Mouse (Mus musculus) midbrain, embryonic 14.5 days (tissue): ENCODE results near the gene Olfr1218. TPM values are rescaled to one million over a fixed set of nuclear protein-coding genes. Genes with fewer than 3 reads are reported as not detected.
"Not testable (repeated sequence)": the region's sequence is repeated elsewhere in the genome, so short reads cannot be mapped to it uniquely, and the experiment has no call there.

Source experiments
- ATAC-seq: fragments of 200-750 bp; cut with Nextera tagmentation; 2 replicates; pipeline ENCODE4 v1.8.0; 2017; ENCODE audit warnings: moderate number of reproducible peaks, moderate library complexity; ENCODE audit not compliant: low FRiP score, low TSS enrichment
- DNase-seq: peaks from one replicate; pipeline ENCODE4 v3.0.0-alpha.2; 2015
- H3K27ac ChIP-seq: fragments of 300-500 bp; sonication (generic); replicated peaks from 2 replicates; pipeline ENCODE4 v1.5.1; 2014; ENCODE audit warnings: mild to moderate bottlenecking, low read depth, low read length, moderate library complexity
- H3K27me3 ChIP-seq: fragments of 300-500 bp; sonication (generic); 2 replicates; pipeline ENCODE4 v1.6.1; 2014; ENCODE audit warnings: low read length, control low read depth, mixed read lengths; ENCODE audit not compliant: control insufficient read depth, insufficient read depth
- H3K36me3 ChIP-seq: fragments of 300-500 bp; sonication (generic); 2 replicates; pipeline ENCODE4 v1.6.1; 2014; ENCODE audit warnings: low read length, control low read depth; ENCODE audit not compliant: control insufficient read depth, insufficient read depth
- H3K4me1 ChIP-seq: fragments of 300-500 bp; sonication (generic); 2 replicates; pipeline ENCODE4 v1.6.1; 2014; ENCODE audit warnings: mild to moderate bottlenecking, antibody characterized with exemption, low read length, control low read depth; ENCODE audit not compliant: control insufficient read depth, insufficient read depth
- H3K4me2 ChIP-seq: fragments of 300-500 bp; sonication (generic); 2 replicates; pipeline ENCODE4 v1.6.1; 2014; ENCODE audit warnings: mild to moderate bottlenecking, low read length, moderate library complexity
- H3K4me3 ChIP-seq: fragments of 300-500 bp; sonication (generic); replicated peaks from 2 replicates; pipeline ENCODE4 v1.5.1; 2014; ENCODE audit warnings: low read depth, low read length
- H3K9ac ChIP-seq: fragments of 300-500 bp; sonication (generic); replicated peaks from 2 replicates; pipeline ENCODE4 v1.6.1; 2014; ENCODE audit warnings: mild to moderate bottlenecking, low read length, moderate library complexity
- H3K9me3 ChIP-seq: fragments of 300-500 bp; sonication (generic); 2 replicates; pipeline ENCODE4 v1.6.1; 2016; ENCODE audit warnings: low read length, control low read depth, mixed read lengths; ENCODE audit not compliant: control insufficient read depth
- WGBS: fragments of 180-500 bp; shearing (Covaris S2); extraction: QIAGEN DNeasy Blood & Tissue Kit; methylation state at CpG from one replicate; pipeline ENCODE4 v1.1.7; 2014; 5-methylcytosine and 5-hydroxymethylcytosine counted together
- polyA plus RNA-seq: library from polyadenylated mRNA; unstranded; fragments of >200 nt; fragmentation: Nextera tagmentation; extraction: Ambion mirVana; gene quantifications from 2 replicates; pipeline ENCODE4 v1.2.1, GENCODE M21; 2014

Gene Olfr1218
- not detected in 2 replicates for polyA plus RNA-seq

DNA sequence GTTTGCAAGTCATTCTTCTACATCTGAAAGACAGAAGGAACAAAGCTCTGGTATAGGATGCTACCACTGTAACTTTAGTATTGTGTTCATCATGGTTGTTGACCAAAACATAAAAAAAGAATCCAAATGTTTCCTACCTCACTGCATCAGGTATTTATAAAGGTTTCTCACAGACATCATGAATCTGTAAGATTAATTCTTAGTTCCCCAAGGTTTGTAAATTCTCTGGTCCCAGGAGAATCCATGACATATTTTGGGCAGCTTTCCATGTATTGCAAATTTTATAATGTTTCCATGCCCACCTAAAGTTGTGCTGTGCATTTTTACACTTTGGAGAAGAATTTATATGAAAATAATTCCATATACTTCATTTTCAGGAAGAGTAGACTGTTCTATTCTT is at the start of gene Olfr1218:
Olfr1218 (minus strand) TSS at position 101 of the 400 bp plus-strand sequence.
- no peaks in the 10 kb centered on the region for H3K4me1 ChIP-seq
- H3K4me3 ChIP-seq: no peak within 1 kb of the TSS
- DNase-seq (no peak), ATAC-seq (no peak)
- no peak within 1 kb of the TSS for H3K9ac ChIP-seq
- H3K9me3 ChIP-seq: no peaks in the 10 kb centered on the region
- H3K36me3 ChIP-seq: no peaks in the 10 kb centered on the region
- no peak within 1 kb of the TSS for H3K27ac ChIP-seq
- no peaks in the 10 kb centered on the region for H3K27me3 ChIP-seq
- H3K4me2 ChIP-seq: no peak within 1 kb of the TSS

DNA sequence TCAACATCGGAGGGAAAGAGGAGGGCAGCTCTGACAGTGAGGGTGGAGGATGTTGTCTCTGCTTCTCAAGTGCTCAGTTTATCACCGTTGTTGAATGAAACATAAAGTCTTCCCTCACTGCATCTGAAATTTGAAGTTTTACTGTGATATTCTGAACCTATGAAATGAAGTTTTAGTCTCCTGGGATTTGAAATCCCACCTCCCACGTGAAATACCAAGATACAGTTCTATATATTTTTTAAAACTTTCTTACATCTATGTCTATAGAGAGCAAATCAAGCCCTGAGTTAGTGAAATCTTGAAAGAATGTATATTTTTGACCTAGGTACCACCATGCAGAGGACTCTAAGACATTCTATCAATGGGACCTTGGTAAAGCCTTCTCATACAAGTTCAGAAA is 45.7 kb upstream of the Olfr1218 start, which contains the start of gene Olfr1220:
Olfr1220 (minus strand) TSS at position 101 of the 400 bp plus-strand sequence.
- no peaks in the 10 kb centered on the region for H3K27me3 ChIP-seq
- H3K4me3 ChIP-seq: no peak within 1 kb of the TSS
- H3K4me2 ChIP-seq: no peak within 1 kb of the TSS
- H3K27ac ChIP-seq: no peak within 1 kb of the TSS
- 78% methylated on average over 3 of the region's 3 CpGs for WGBS
- no peaks in the 10 kb centered on the region for H3K9me3 ChIP-seq
- DNase-seq (no peak), ATAC-seq (no peak)
- H3K9ac ChIP-seq: no peak within 1 kb of the TSS
- no peaks in the 10 kb centered on the region for H3K36me3 ChIP-seq
- H3K4me1 ChIP-seq: no peaks in the 10 kb centered on the region

DNA sequence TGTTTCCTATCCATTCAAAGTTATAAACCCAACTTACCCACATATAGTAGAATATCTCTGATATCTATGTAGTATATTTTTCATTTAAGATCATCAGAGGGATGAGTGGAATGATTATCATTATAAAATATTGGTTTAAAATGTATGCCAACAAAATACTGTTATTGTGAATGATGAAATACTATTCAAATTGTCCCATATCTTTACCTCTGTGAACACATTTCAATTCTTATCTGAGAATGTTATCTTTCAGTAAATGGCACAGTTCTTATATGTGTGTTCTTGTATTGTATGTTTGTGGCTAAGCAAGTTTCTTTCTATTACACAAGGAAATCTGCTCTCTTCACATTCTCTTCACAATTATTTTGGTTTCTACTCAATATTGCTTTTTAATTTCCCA is 44.7 kb upstream of the Olfr1218 start:
- H3K27ac ChIP-seq: no peak overlapping the region
- no peak overlapping the region for H3K4me2 ChIP-seq
- ATAC-seq (no peak), DNase-seq (no peak)
- no peak overlapping the region for H3K4me3 ChIP-seq
- no peaks in the 10 kb centered on the region for H3K27me3 ChIP-seq
- H3K36me3 ChIP-seq: no peaks in the 10 kb centered on the region
- H3K9me3 ChIP-seq: no peaks in the 10 kb centered on the region
- no peaks in the 10 kb centered on the region for H3K4me1 ChIP-seq
- H3K9ac ChIP-seq: no peak overlapping the region

DNA sequence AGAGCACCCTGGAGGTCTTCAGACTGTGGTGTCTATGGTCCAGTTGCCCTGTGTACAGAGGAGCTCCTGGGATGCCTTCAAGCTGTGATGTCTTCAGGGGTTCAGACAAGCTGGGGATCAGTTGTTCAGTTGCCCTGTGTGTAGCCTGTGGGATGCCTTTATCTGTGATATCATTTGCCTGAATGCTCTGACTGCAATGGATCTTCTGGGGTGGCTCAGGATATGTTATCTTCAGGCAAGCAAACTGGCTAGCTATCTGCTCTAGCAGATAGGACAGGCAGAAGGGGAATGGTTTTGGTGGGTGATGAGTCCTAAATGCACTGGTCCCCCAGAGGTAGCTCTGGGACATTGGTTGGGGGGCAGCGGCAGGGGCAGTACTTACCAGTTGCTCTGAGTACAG is 32.9 kb upstream of the Olfr1218 start:
- 92% methylated on average over 1 of the region's 1 CpGs for WGBS

DNA sequence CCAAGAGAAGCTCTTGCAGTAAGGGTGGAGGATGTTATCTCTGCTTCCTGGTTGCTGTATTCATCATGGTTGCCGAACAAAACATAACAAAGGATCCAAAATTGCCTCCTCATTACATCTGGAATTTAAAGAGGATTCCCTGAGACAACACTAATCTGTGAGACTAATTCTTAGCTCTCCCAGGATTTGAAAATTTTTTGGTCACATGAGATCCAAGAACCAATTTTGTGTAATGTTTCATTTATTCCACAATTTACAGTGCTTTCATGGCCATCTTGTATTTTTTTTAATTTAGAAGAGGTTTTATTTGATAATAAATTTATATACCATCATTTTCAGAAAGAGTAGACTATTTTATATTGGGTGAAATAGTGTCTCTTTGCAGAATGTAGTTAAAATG is 22.4 kb upstream of the Olfr1218 start, which contains the start of gene Olfr1219:
Olfr1219 (minus strand) TSS at position 101 of the 400 bp plus-strand sequence.
- DNase-seq (no peak), ATAC-seq (no peak)
- Histone ChIP-seq H3K27me3 (no peaks in the 10 kb centered on the region), H3K4me3 (no peak within 1 kb of the TSS), H3K9me3 (no peaks in the 10 kb centered on the region), H3K27ac (no peak within 1 kb of the TSS), H3K4me1 (no peaks in the 10 kb centered on the region), H3K4me2 (no peak within 1 kb of the TSS), H3K36me3 (no peaks in the 10 kb centered on the region), H3K9ac (no peak within 1 kb of the TSS)
- WGBS: 60% methylated on average over 1 of the region's 1 CpGs

More for the DNA sequence above, 32.9 kb upstream of the Olfr1218 start:
- Histone ChIP-seq H3K4me2 (no peak overlapping the region), H3K9ac (no peak overlapping the region), H3K27ac (no peak overlapping the region), H3K4me3 (no peak overlapping the region), H3K27me3 (no peaks in the 10 kb centered on the region), H3K4me1 (no peaks in the 10 kb centered on the region), H3K9me3 (no peaks in the 10 kb centered on the region), H3K36me3 (no peaks in the 10 kb centered on the region)
- no peak for DNase-seq
- no peak for ATAC-seq

DNA sequence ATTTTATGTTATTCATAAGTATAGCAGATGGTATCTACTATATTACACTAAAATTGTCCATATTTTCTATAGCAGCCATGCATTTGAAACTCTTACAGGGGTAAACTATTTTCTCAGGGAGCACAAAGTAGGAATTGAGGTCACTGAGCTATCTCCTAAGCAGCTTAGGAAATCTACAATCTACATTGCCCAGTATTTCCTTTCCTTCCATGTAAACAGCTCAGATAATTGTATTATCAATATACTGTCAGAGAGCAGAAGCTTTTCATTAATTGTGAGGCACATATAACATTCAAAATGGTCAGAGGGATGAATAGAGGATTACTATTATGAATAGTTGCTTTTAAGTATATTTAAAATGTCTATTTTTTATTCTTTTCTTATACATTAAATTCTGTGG is 20.5 kb upstream of the Olfr1218 start:
- H3K27me3 ChIP-seq: no peaks in the 10 kb centered on the region
- no peaks in the 10 kb centered on the region for H3K9me3 ChIP-seq
- no peaks in the 10 kb centered on the region for H3K4me1 ChIP-seq
- H3K36me3 ChIP-seq: no peaks in the 10 kb centered on the region
- no peak overlapping the region for H3K4me2 ChIP-seq
- H3K4me3 ChIP-seq: no peak overlapping the region
- ATAC-seq (no peak), DNase-seq (no peak)
- H3K27ac ChIP-seq: no peak overlapping the region
- H3K9ac ChIP-seq: no peak overlapping the region

GRCm38 (mm10) chr2:89031965-89032364 is 29.0 kb downstream of the Olfr1218 start, which contains the start of gene Olfr1217:
Olfr1217 (minus strand) TSS chr2:89032065.
- no peak for DNase-seq
- ATAC-seq: no peak
- H3K4me2 ChIP-seq: no peak within 1 kb of the TSS
- 76% methylated on average over 2 of the region's 2 CpGs for WGBS
- H3K27ac ChIP-seq: no peak within 1 kb of the TSS
- H3K36me3 ChIP-seq: no peaks in the 10 kb centered on the region
- H3K4me1 ChIP-seq: no peaks in the 10 kb centered on the region
- no peak within 1 kb of the TSS for H3K9ac ChIP-seq
- no peak within 1 kb of the TSS for H3K4me3 ChIP-seq
- H3K9me3 ChIP-seq: no peaks in the 10 kb centered on the region
- no peaks in the 10 kb centered on the region for H3K27me3 ChIP-seq

GRCm38 (mm10) chr2:89021436-89021835 is 39.6 kb downstream of the Olfr1218 start:
- WGBS: 70% methylated on average over 3 of the region's 3 CpGs

DNA sequence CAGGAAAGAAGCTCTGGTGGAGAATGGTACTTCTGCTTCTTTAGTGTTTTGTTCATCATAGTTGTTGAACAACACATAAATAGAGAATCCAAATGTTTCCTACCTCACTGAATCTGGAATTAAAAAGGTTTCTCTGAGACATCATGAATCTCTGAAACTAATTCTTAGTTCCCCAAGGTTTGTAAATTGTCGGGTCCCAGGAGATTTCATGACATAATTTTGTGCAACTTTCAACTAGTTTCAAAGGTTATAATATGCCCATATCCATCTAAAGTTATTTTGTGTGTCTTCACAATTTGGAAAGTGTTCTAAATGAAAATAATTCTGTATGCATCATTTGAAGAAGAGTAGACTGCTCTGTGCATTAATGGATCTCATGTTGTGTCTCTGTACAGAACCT is 42.7 kb downstream of the Olfr1218 start, which contains the start of gene Olfr1216:
Olfr1216 (minus strand) TSS at position 101 of the 400 bp plus-strand sequence.
- H3K4me1 ChIP-seq: no peaks in the 10 kb centered on the region
- no peak within 1 kb of the TSS for H3K4me3 ChIP-seq
- no peak within 1 kb of the TSS for H3K4me2 ChIP-seq
- H3K9me3 ChIP-seq: no peaks in the 10 kb centered on the region
- no peak for ATAC-seq
- H3K9ac ChIP-seq: no peak within 1 kb of the TSS
- no peak for DNase-seq
- 85% methylated on average over 1 of the region's 1 CpGs for WGBS
- no peaks in the 10 kb centered on the region for H3K36me3 ChIP-seq
- H3K27ac ChIP-seq: no peak within 1 kb of the TSS
- H3K27me3 ChIP-seq: no peaks in the 10 kb centered on the region

More at GRCm38 (mm10) chr2:89021436-89021835, 39.6 kb downstream of the Olfr1218 start:
- not testable (repeated sequence) for H3K9ac ChIP-seq, H3K4me2 ChIP-seq, H3K4me3 ChIP-seq, H3K27ac ChIP-seq, H3K36me3 ChIP-seq, H3K4me1 ChIP-seq, DNase-seq, H3K9me3 ChIP-seq, H3K27me3 ChIP-seq, ATAC-seq
